Mouse (Mus musculus): ENCODE measurements at regions not wholly inside any gene's neighbourhood (a gene's known extent, or its start where the extent isn't known, plus 50 kb on each side); places are given as distances from the start of the nearest gene placed in this dataset.

GRCm38 (mm10) chr7:133441169-133441568 is 160.8 kb downstream of the Tex36 start:
- no peak for TF ChIP-seq POLR2A (IDR thresholded peaks at IDR 0.05; ENCODE audit: insufficient read length, low read depth)
- no peak for TF ChIP-seq USF1 (IDR thresholded peaks at IDR 0.05; ENCODE audit: low read depth)
- TF ChIP-seq MYOD1 (IDR thresholded peaks at IDR 0.05; ENCODE audit: control insufficient read depth in 1 of 3, insufficient read length in 2 of 3, low read depth in 2 of 3): no peak
- no peak for TF ChIP-seq MAX (IDR thresholded peaks at IDR 0.05; ENCODE audit: low read depth)
